Mouse (Mus musculus): ENCODE results near the gene Zfp646.

DNA sequence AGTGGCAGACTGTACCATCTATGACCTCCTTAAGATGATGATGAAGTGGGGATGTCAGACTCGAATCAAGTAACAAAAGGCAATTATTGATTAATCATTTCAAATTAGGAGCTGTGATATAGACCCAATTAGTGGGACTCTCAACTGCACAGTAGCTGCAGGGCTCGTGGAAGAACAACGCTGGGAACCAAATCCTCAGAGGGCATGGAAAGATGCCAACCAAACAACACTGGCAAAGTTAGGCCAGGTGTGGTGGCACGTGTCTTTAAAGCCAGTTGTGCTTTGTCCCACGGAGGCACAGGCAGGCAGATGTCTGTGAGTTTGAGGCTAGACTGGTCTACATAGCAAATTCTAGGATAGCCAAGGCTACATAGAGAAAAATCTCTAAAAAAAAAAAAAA is 54.6 kb downstream of the Zfp646 start:
- no peak for TF ChIP-seq POLR2A (IDR thresholded peaks at IDR 0.05; ENCODE audit: control insufficient read depth, extremely low read depth, insufficient read depth, low read length, poor library complexity)
- TF ChIP-seq CTCF (IDR thresholded peaks at IDR 0.05; ENCODE audit: borderline replicate concordance, control insufficient read depth, extremely low read depth, insufficient read depth, low read length, poor library complexity), result no peak
